Mouse (Mus musculus) natural killer cell, adult 2 months (primary cell): ENCODE measurements around the gene Cylc1.

Experiments
- DNase-seq, 2 experiments: peaks; one replicate each; pipeline ENCODE4 v3.0.0; 2022; ENCODE audit warnings: low spot score in 2 of 2

Gene Cylc1

GRCm38 (mm10) chrX:111110118-111110517 lies at the start of gene Cylc1:
Cylc1 (plus strand) TSS chrX:111110418.
- DNase-seq: no peak

DNA sequence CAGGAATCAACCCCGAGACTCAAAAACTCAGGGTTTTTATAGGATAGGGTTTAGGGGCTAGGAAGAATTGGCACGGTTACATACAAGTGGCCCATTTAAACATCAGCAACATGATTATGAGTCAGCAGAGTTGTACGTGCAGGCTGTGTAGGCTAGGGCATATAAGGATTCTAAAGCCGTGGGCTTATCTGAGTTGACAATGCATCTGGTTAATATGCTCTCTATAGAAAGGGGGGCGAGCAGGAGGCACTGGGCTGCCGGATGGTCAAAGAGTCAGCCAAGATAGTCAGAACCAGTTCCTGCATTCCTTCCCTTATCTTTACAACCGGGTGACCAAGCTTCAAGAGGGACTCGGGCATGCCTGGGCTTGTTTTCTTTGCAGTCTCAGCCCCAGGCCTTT lies 31.5 kb upstream of the Cylc1 start:
- DNase-seq: no peak

DNA sequence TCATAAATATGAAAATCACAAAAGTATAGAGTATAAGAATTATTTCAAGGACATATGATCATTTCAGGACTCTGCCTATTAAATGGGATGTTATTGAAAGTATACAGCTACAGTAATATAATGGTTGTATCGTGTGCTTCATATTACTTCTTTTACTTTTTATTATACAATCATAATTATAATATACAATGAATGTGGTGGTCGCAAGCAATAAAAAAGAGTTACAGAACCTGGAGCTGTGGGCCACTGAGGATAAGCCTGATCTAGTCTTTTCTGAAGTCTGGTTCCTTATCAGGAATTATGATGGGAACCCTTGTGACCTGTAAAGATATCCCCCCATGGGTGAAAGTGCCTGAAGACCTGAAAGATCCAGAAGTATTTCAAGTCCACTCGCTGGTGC lies 57.8 kb downstream of the Cylc1 start, which contains the start of gene Gm10112:
Gm10112 (plus strand) TSS at position 301 of the 400 bp plus-strand sequence.
- DNase-seq: no peak
